Mouse (Mus musculus) forebrain, postnatal 0 days (tissue): ENCODE results near the gene Sh3rf1. TPM values are rescaled to one million over a fixed set of nuclear protein-coding genes. Genes with fewer than 3 reads are reported as not detected.

Experiments
- ATAC-seq: fragments of 200-750 bp; cut with Nextera tagmentation; 2 replicates; pipeline ENCODE4 v1.8.0; 2017; ENCODE audit warnings: mild to moderate bottlenecking, moderate library complexity
- DNase-seq: peaks from one replicate; pipeline ENCODE4 v3.0.0-alpha.2; 2015
- H3K27ac ChIP-seq: fragments of 300-500 bp; sonication (generic); 2 replicates; pipeline ENCODE4 v1.5.1; 2014; ENCODE audit warnings: low read depth, mild to moderate bottlenecking, antibody characterized with exemption, low read length, moderate library complexity, mixed read lengths
- H3K27me3 ChIP-seq: fragments of 300-500 bp; sonication (generic); 2 replicates; pipeline ENCODE4 v1.6.1; 2014; ENCODE audit warnings: mild to moderate bottlenecking, low read length, mixed read lengths; ENCODE audit not compliant: insufficient read depth
- H3K36me3 ChIP-seq: fragments of 300-500 bp; sonication (generic); 2 replicates; pipeline ENCODE4 v1.6.1; 2014; ENCODE audit warnings: mild to moderate bottlenecking, moderate library complexity; ENCODE audit not compliant: insufficient read depth
- H3K4me1 ChIP-seq: fragments of 300-500 bp; sonication (generic); 2 replicates; pipeline ENCODE4 v1.6.1; 2014; ENCODE audit warnings: antibody characterized with exemption; ENCODE audit not compliant: insufficient read depth
- H3K4me2 ChIP-seq: fragments of 300-500 bp; sonication (generic); 2 replicates; pipeline ENCODE4 v1.6.1; 2014; ENCODE audit warnings: low read depth, mild to moderate bottlenecking, moderate library complexity
- H3K4me3 ChIP-seq: fragments of 300-500 bp; sonication (generic); 2 replicates; pipeline ENCODE4 v1.5.1; 2014; ENCODE audit warnings: low read depth, low read length, mixed read lengths
- H3K9ac ChIP-seq: fragments of 300-500 bp; sonication (generic); 2 replicates; pipeline ENCODE4 v1.6.1; 2014; ENCODE audit warnings: mild to moderate bottlenecking
- H3K9me3 ChIP-seq: fragments of 300-500 bp; sonication (generic); 2 replicates; pipeline ENCODE4 v1.6.1; 2016; ENCODE audit warnings: low read length
- CTCF ChIP-seq: sonication (generic); IDR thresholded peaks from 2 replicates; pipeline ENCODE4 v1.5.1; 2016; ENCODE audit warnings: antibody characterized with exemption, control low read depth, low read depth
- WGBS: fragments of 180-500 bp; shearing (Covaris S2); extraction: QIAGEN DNeasy Blood & Tissue Kit; methylation state at CpG from one replicate; pipeline ENCODE4 v1.1.7; 2014; 5-methylcytosine and 5-hydroxymethylcytosine counted together
- polyA plus RNA-seq: library from polyadenylated mRNA; unstranded; fragments of >200 nt; fragmentation: Nextera tagmentation; extraction: Ambion mirVana; gene quantifications from 2 replicates; pipeline ENCODE4 v1.2.1, GENCODE M21; 2015
- total RNA-seq: library from RNA; depleted of rRNA; stranded (reverse); fragments of >200 nt; gene quantifications from 2 replicates; pipeline ENCODE4 v1.2.3, GENCODE M21; 2014

The Sh3rf1 gene
- total and polyA plus RNA-seq, 2 experiments from 2014 or later, result 27.3 to 35.4 TPM

DNA sequence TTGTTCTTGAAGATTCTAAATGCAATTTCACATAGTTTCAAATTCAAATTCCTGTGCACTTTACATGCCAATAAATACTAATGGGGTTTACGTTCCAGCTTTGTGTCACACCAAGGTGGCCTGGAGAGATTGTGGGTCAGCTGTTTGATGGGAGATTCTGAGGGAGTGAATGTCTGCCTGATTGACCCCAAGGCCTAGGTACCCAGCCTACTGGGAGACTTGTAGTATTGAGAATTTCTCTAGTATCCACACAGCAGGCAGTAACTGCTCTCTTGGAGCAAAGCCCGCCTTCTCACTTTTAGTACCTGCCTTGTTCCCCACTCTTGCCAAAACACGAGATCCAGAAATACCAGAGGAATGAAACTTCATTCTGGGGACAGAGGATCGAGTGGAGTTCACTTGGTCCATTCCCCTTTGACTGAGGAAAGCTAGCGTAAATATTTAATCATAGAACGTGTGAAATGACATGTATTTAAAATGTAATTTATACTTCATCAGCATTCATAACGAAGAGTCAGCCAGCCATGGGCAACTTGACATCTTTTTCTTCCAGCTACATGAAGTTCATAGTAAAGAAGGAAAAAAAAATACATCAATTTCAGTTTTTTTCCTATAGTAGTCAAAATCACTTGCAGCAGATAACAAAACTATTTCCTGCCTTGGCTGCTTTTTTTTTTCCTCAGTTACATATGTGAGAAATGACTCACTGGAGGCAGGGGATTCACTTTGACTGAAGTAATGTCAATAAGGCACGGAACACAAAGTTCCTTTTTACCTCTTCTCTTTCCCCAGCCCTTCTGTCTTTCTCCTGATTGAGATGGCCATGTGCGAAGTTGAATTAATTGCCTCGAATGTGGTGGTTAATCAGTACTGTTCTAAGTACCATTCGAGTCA lies 52.0 kb downstream of the Sh3rf1 start:
- H3K4me2 ChIP-seq, result no peak overlapping the region
- H3K27me3 ChIP-seq, result no peaks in the 10 kb centered on the region
- H3K4me3 ChIP-seq, result no peak overlapping the region
- no peak for DNase-seq
- H3K9ac ChIP-seq, result no peak overlapping the region
- H3K4me1 ChIP-seq, result no peaks in the 10 kb centered on the region
- TF ChIP-seq CTCF, result no peak
- WGBS, result 59% methylated on average over 11 of the region's 11 CpGs
- ATAC-seq, result no peak
- no peak overlapping the region for H3K27ac ChIP-seq
- H3K36me3 ChIP-seq, result no peaks in the 10 kb centered on the region
- H3K9me3 ChIP-seq, result no peaks in the 10 kb centered on the region

GRCm38 (mm10) chr8:61276397-61276796 lies 52.7 kb downstream of the Sh3rf1 start:
- no peaks in the 10 kb centered on the region for H3K36me3 ChIP-seq
- no peak for TF ChIP-seq CTCF
- no peak overlapping the region for H3K4me2 ChIP-seq
- no peak overlapping the region for H3K9ac ChIP-seq
- no peak overlapping the region for H3K4me3 ChIP-seq
- no peaks in the 10 kb centered on the region for H3K4me1 ChIP-seq
- no peaks in the 10 kb centered on the region for H3K27me3 ChIP-seq
- no peaks in the 10 kb centered on the region for H3K9me3 ChIP-seq
- no peak for DNase-seq
- WGBS, result 66% methylated on average over 5 of the region's 5 CpGs
- ATAC-seq, result no peak
- no peak overlapping the region for H3K27ac ChIP-seq

GRCm38 (mm10) chr8:61279030-61279429 lies 55.4 kb downstream of the Sh3rf1 start:
- TF ChIP-seq CTCF, result no peak
- H3K36me3 ChIP-seq, result no peaks in the 10 kb centered on the region
- no peak overlapping the region for H3K9ac ChIP-seq
- H3K4me3 ChIP-seq, result no peak overlapping the region
- DNase-seq (no peak), ATAC-seq (no peak)
- no peaks in the 10 kb centered on the region for H3K4me1 ChIP-seq
- H3K9me3 ChIP-seq, result no peaks in the 10 kb centered on the region
- no peak overlapping the region for H3K27ac ChIP-seq
- 65% methylated on average over 10 of the region's 10 CpGs for WGBS
- no peak overlapping the region for H3K4me2 ChIP-seq
- no peaks in the 10 kb centered on the region for H3K27me3 ChIP-seq

- H3K27ac ChIP-seq, result no peak overlapping the region
- H3K4me3 ChIP-seq, result no peak overlapping the region
- WGBS, result 58% methylated on average over 10 of the region's 10 CpGs
- H3K4me1 ChIP-seq, result no peaks in the 10 kb centered on the region
- no peaks in the 10 kb centered on the region for H3K9me3 ChIP-seq
- DNase-seq (no peak), ATAC-seq (no peak)
- H3K36me3 ChIP-seq, result no peaks in the 10 kb centered on the region
- TF ChIP-seq CTCF, result no peak
- no peaks in the 10 kb centered on the region for H3K27me3 ChIP-seq
- H3K4me2 ChIP-seq, result no peak overlapping the region
- H3K9ac ChIP-seq, result no peak overlapping the region
Observed at GRCm38 (mm10) chr8:61282303-61283168, 58.9 kb downstream of the Sh3rf1 start.

- H3K4me3 ChIP-seq, result no peak overlapping the region
- DNase-seq (no peak), ATAC-seq (no peak)
- H3K4me2 ChIP-seq, result no peak overlapping the region
- WGBS, result 20% methylated on average over 12 of the region's 12 CpGs
- no peaks in the 10 kb centered on the region for H3K9me3 ChIP-seq
- no peak overlapping the region for H3K9ac ChIP-seq
- H3K27me3 ChIP-seq, result no peaks in the 10 kb centered on the region
- H3K4me1 ChIP-seq, result peaks cover 2% of the 10 kb centered on the region; the same call in 1 of the 2 replicates
- TF ChIP-seq CTCF, result no peak
- H3K27ac ChIP-seq, result no peak overlapping the region
- H3K36me3 ChIP-seq, result no peaks in the 10 kb centered on the region
Observed at GRCm38 (mm10) chr8:61283169-61284081, 59.8 kb downstream of the Sh3rf1 start.

- Histone ChIP-seq H3K4me3 (no peak overlapping the region), H3K4me1 (peaks cover 9% of the 10 kb centered on the region; the same call in 1 of the 2 replicates), H3K4me2 (no peak overlapping the region), H3K27me3 (no peaks in the 10 kb centered on the region), H3K36me3 (no peaks in the 10 kb centered on the region), H3K9ac (no peak overlapping the region), H3K27ac (no peak overlapping the region), H3K9me3 (no peaks in the 10 kb centered on the region)
- ATAC-seq, result no peak
- DNase-seq, result no peak
- no peak for TF ChIP-seq CTCF
- WGBS, result 78% methylated on average over 7 of the region's 7 CpGs
Observed at GRCm38 (mm10) chr8:61285896-61286295, 62.2 kb downstream of the Sh3rf1 start.
